Mouse (Mus musculus) stomach, postnatal 0 days (tissue): ENCODE measurements around the gene Socs7. TPM values are rescaled to one million over a fixed set of nuclear protein-coding genes. Genes with fewer than 3 reads are reported as not detected.
A peak's percentile ranks its signal among the peaks of the same experiment; 100 is the strongest.

Source experiments
- ATAC-seq: fragments of 200-750 bp; cut with Nextera tagmentation; 2 replicates; pipeline ENCODE4 v1.8.0; 2017; ENCODE audit not compliant: low FRiP score, low TSS enrichment
- DNase-seq: peaks from one replicate; pipeline ENCODE4 v3.0.0-alpha.2; 2016; ENCODE audit warnings: low spot score
- H3K27ac ChIP-seq: fragments of 300-500 bp; sonication (generic); replicated peaks from 2 replicates; pipeline ENCODE4 v1.5.1; 2014; ENCODE audit warnings: mild to moderate bottlenecking, control low read depth
- H3K27me3 ChIP-seq: fragments of 300-500 bp; sonication (generic); 2 replicates; pipeline ENCODE4 v1.6.1; 2014; ENCODE audit warnings: low read length; ENCODE audit not compliant: control insufficient read depth, insufficient read depth
- H3K36me3 ChIP-seq: fragments of 300-500 bp; sonication (generic); 2 replicates; pipeline ENCODE4 v1.6.1; 2014; ENCODE audit warnings: low read length, mixed read lengths; ENCODE audit not compliant: control insufficient read depth, insufficient read depth
- H3K4me1 ChIP-seq: fragments of 300-500 bp; sonication (generic); replicated peaks from 2 replicates; pipeline ENCODE4 v1.6.1; 2014; ENCODE audit warnings: antibody characterized with exemption; ENCODE audit not compliant: control insufficient read depth, insufficient read depth
- H3K4me2 ChIP-seq: fragments of 300-500 bp; sonication (generic); replicated peaks from 2 replicates; pipeline ENCODE4 v1.6.1; 2014; ENCODE audit warnings: low read depth, mild to moderate bottlenecking, control low read depth, moderate library complexity
- H3K4me3 ChIP-seq: fragments of 300-500 bp; sonication (generic); 2 replicates; pipeline ENCODE4 v1.5.1; 2014; ENCODE audit warnings: low read depth, low read length, control low read depth
- H3K9ac ChIP-seq: fragments of 300-500 bp; sonication (generic); 2 replicates; pipeline ENCODE4 v1.6.1; 2014; ENCODE audit warnings: mild to moderate bottlenecking, low read length, control low read depth, mixed read lengths
- H3K9me3 ChIP-seq: fragments of 300-500 bp; sonication (generic); 2 replicates; pipeline ENCODE4 v1.6.1; 2016; ENCODE audit warnings: low read length; ENCODE audit not compliant: control insufficient read depth
- CTCF ChIP-seq: IDR thresholded peaks from 2 replicates; pipeline ENCODE4 v1.5.1; 2016; ENCODE audit warnings: antibody characterized with exemption, low read depth, mild to moderate bottlenecking, moderate library complexity
- EP300 ChIP-seq: optimal IDR thresholded peaks from 2 replicates; pipeline ENCODE3; 2016; ENCODE audit warnings: antibody characterized with exemption
- WGBS: fragments of 180-500 bp; shearing (Covaris S2); extraction: QIAGEN DNeasy Blood & Tissue Kit; methylation state at CpG from one replicate; pipeline ENCODE4 v1.1.7; 2014; 5-methylcytosine and 5-hydroxymethylcytosine counted together
- polyA plus RNA-seq: library from polyadenylated mRNA; unstranded; fragments of >200 nt; fragmentation: Nextera tagmentation; extraction: Ambion mirVana; gene quantifications from 2 replicates; pipeline ENCODE4 v1.2.1, GENCODE M21; 2015

Socs7 gene
- polyA plus RNA-seq, 1 experiment from 2014 or later = 1.3 TPM

DNA sequence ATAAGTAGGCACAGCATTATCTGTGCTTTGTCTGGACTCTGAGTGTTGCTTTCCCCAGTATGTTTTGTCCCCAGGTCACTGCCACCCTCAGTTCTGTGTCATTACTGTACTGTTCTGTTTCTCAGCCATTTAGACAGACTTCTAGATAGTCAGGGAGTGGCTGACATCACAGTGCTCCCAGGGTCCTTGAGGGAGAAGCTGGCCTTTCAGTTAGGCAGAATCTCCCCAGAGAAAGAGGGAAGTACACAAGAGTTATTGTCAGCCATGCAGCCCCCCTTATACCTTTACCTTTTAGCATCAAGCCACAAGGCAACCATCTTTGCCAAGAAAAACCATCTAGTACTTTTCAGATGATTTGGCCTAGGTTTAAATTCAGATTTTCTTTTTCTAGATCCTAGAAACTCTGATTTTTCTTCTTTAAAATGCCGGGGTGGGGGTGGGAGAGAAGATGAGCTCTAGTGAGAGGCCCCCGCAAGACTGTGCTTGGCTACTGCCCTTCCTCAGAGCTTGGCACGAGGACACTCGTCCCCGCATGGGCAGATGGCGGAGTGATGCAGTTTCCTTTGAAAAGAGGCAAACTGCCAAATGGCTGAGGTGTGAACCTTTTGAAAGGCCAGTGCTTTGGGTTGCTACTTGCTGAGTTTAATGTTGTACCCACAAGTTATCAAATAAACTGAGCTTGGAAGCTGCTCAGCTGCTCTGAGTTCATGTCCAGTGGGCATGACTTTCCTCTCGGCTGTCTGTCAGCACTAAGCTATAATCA, 8.2 kb downstream of the Socs7 start:
- Histone ChIP-seq H3K9me3 (no peaks in the 10 kb centered on the region), H3K27me3 (no peaks in the 10 kb centered on the region), H3K4me1 (no peaks in the 10 kb centered on the region), H3K4me2 (no peak overlapping the region), H3K27ac (no peak overlapping the region), H3K9ac (no peak overlapping the region), H3K4me3 (no peak overlapping the region), H3K36me3 (no peaks in the 10 kb centered on the region; the same call in 1 of the 2 replicates)
- no peak for DNase-seq
- 58% methylated on average over 7 of the region's 7 CpGs for WGBS
- ATAC-seq = no peak
- no peak for TF ChIP-seq CTCF
- TF ChIP-seq EP300 = no peak

DNA sequence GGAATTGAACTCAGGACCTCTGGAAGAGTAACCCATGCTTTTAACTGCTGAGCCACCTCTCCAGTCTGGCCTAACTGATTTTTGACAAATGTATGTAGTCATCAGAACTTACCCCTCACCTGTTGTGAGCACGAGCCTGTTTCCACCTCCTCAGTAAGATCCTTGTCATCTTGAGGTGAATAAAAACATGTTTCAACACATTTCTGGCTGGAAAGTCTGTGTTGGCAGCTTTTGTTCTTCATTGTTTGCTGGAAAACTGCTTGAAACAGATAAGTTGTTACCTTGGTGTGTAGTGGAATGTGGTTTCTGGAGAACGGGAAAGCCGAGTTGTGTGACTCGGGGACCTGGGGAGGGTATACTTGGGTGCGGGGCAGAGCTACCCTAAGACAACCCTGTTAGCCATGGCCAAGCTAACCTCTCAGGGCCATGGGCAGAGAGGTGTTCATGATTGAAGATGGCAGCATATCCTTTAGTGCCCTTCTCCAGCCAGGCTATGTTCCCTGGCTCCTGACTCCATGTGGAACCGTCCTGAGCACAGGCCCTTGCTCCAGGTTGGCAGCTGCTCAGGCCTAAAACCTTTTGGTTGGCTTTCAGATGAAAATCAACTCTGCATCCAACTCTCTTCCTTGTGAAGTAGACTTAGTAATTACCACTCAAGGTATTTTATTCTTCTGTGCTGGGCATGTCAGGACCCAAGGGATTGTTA, 10.0 kb downstream of the Socs7 start:
- no peak for ATAC-seq
- TF ChIP-seq EP300 (no peak), CTCF (no peak)
- H3K4me3 ChIP-seq = no peak overlapping the region
- H3K9ac ChIP-seq = no peak overlapping the region
- H3K27me3 ChIP-seq = no peaks in the 10 kb centered on the region
- no peaks in the 10 kb centered on the region; the same call in 1 of the 2 replicates for H3K36me3 ChIP-seq
- no peaks in the 10 kb centered on the region for H3K9me3 ChIP-seq
- no peak for DNase-seq
- no peaks in the 10 kb centered on the region for H3K4me1 ChIP-seq
- 67% methylated on average over 6 of the region's 6 CpGs for WGBS
- no peak overlapping the region for H3K4me2 ChIP-seq
- peak overlapping the region; percentile 56 for H3K27ac ChIP-seq

- H3K4me1 ChIP-seq = no peaks in the 10 kb centered on the region
- no peak for ATAC-seq
- H3K27me3 ChIP-seq = no peaks in the 10 kb centered on the region
- H3K4me3 ChIP-seq = no peak overlapping the region
- no peak overlapping the region for H3K27ac ChIP-seq
- H3K36me3 ChIP-seq = peaks cover 4% of the 10 kb centered on the region
- no peaks in the 10 kb centered on the region for H3K9me3 ChIP-seq
- TF ChIP-seq EP300 (no peak), CTCF (no peak)
- no peak overlapping the region for H3K4me2 ChIP-seq
- WGBS = 67% methylated on average over 2 of the region's 2 CpGs
- H3K9ac ChIP-seq = no peak overlapping the region
- DNase-seq = no peak
Observed at GRCm38 (mm10) chr11:97373402-97373801, 11.1 kb downstream of the Socs7 start.

DNA sequence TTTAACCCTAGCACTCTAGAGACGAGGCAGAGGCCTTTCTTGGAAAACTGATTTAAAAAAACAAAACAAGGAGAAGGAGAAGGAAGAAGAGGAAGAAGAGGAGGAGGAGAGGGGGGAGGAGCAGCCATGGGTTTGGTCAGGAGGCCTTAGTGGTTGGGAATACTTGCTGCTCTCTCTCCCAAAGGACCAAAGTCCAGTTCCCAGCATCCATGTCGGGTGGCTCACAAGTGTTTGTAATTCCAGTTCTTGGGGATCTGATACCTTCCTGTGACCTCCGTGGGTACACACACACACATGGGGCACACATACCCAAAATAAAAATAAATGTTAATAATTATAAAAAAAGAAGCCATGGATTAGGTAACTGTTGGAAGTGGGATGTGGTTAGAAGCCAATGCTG, 17.7 kb downstream of the Socs7 start:
- no peak for TF ChIP-seq EP300
- TF ChIP-seq CTCF = no peak
- no peak overlapping the region for H3K9ac ChIP-seq
- no peak overlapping the region for H3K4me3 ChIP-seq
- no peaks in the 10 kb centered on the region for H3K4me1 ChIP-seq
- ATAC-seq = no peak
- H3K27me3 ChIP-seq = no peaks in the 10 kb centered on the region
- WGBS = 54% methylated on average over 3 of the region's 3 CpGs
- H3K36me3 ChIP-seq = peaks cover 8% of the 10 kb centered on the region
- H3K27ac ChIP-seq = no peak overlapping the region
- no peak overlapping the region for H3K4me2 ChIP-seq
- no peak for DNase-seq
- H3K9me3 ChIP-seq = no peaks in the 10 kb centered on the region

DNA sequence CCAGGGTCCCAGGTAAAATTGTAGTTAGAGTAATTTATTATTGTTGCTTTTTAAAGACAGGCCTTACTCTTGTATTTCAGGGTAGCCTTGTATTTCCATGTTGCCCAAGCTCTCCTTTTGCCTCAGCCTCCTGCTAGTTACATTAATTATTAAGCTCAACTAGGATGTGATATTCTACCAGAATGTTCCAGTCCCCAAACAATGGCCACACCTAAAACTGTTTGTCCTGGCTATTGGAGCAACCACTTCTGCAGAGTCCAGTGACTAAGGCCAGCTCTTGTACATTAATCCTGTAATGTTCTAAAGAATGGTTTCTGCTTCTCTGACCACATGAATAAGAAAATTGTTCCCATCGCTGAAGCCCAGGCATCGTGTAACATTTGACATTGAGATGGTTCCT, 20.7 kb downstream of the Socs7 start:
- Histone ChIP-seq H3K9me3 (no peaks in the 10 kb centered on the region), H3K27ac (peak overlapping the region; percentile 58), H3K4me2 (no peak overlapping the region), H3K4me3 (no peak overlapping the region), H3K36me3 (peaks cover 5% of the 10 kb centered on the region), H3K27me3 (no peaks in the 10 kb centered on the region), H3K9ac (no peak overlapping the region), H3K4me1 (no peaks in the 10 kb centered on the region)
- no peak for DNase-seq
- no peak for TF ChIP-seq EP300
- TF ChIP-seq CTCF = no peak
- peak; percentile 75; the same call in 1 of the 2 replicates for ATAC-seq
- 91% methylated on average over 2 of the region's 2 CpGs for WGBS

GRCm38 (mm10) chr11:97383764-97384163, 21.4 kb downstream of the Socs7 start:
- ATAC-seq = no peak
- no peak for DNase-seq
- no peak overlapping the region for H3K4me2 ChIP-seq
- H3K27me3 ChIP-seq = no peaks in the 10 kb centered on the region
- WGBS = 40% methylated on average over 2 of the region's 2 CpGs
- H3K4me3 ChIP-seq = no peak overlapping the region
- no peak for TF ChIP-seq CTCF
- TF ChIP-seq EP300 = no peak
- no peaks in the 10 kb centered on the region for H3K4me1 ChIP-seq
- H3K9ac ChIP-seq = no peak overlapping the region
- H3K36me3 ChIP-seq = peaks cover under 1% of the 10 kb centered on the region
- H3K9me3 ChIP-seq = no peaks in the 10 kb centered on the region
- H3K27ac ChIP-seq = peak overlapping the region; percentile 58
